Comparison of ENCODE assay signal across 1 mouse cellular context in the genomic region with DNA sequence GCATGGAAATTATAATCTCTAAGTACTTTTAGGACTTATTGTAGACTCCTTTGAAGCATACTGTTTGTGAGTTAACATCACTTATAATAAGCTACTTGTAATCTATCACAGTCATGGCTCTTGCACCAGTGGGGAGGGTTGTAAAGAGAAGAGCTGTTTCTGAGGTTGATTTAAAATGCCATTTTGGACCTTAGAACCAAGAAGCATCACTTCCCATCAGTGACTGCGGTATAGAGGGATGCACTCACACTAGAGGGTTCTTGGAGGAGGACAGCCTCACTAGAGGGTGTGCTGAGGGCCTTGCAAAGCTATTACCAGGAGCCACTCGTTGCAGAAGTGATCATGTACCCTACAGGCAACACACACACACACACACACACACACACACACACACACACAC.
TF ChIP-seq lines count a peak whose summit lies in the region.

No protein-coding gene starts in this region.

TF ChIP-seq in MEL, 35 proteins besides CTCF, POLR2A, EP300 and RAD21 (continued from another document):
- TF ChIP-seq CHD1 (IDR thresholded peaks at IDR 0.05; ENCODE audit: low read depth, low read length) (no peak), ZMIZ1 (IDR thresholded peaks at IDR 0.05; ENCODE audit: low read depth, low read length) (no peak), KAT2A (conservative IDR thresholded peaks at IDR 0.05; ENCODE audit: low read depth, low read length) (no peak), ZC3H11A (IDR thresholded peaks at IDR 0.05; ENCODE audit: low read depth, low read length) (no peak), TAL1 (IDR thresholded peaks at IDR 0.05; ENCODE audit: low read length) (no peak)
